Mouse (Mus musculus) myocyte (in vitro differentiated cells): Measurements from ENCODE around the gene Sltm. TPM values are rescaled to one million over a fixed set of nuclear protein-coding genes. Genes with fewer than 3 reads are reported as not detected.

Experiments
- H3K27me3 ChIP-seq: one replicate; pipeline ENCODE4 v1.6.1; 2011; ENCODE audit not compliant: control insufficient read depth, insufficient read depth, insufficient read length
- H3K36me3 ChIP-seq: one replicate; pipeline ENCODE4 v1.6.1; 2011; ENCODE audit not compliant: control insufficient read depth, insufficient read depth
- H3K4me2 ChIP-seq: one replicate; pipeline ENCODE4 v1.6.1; 2011; ENCODE audit warnings: low read depth, control low read depth
- H3K4me3 ChIP-seq: one replicate; pipeline ENCODE4 v1.5.1; 2011; ENCODE audit warnings: mild to moderate bottlenecking, control low read depth, moderate library complexity
- H3K79me2 ChIP-seq: one replicate; pipeline ENCODE4 v1.6.1; 2011; ENCODE audit not compliant: control insufficient read depth, insufficient read depth
- H3ac ChIP-seq: one replicate; pipeline ENCODE4 v1.6.1; 2011; ENCODE audit not compliant: control insufficient read depth, insufficient read length
- CEBPB ChIP-seq: IDR thresholded peaks from 2 replicates; pipeline ENCODE4 v1.6.1; 2011; ENCODE audit warnings: mild to moderate bottlenecking, moderate library complexity; ENCODE audit not compliant: poor library complexity, insufficient read depth, severe bottlenecking
- E2F4 ChIP-seq: IDR thresholded peaks from one replicate; pipeline ENCODE4 v1.6.1; 2011; ENCODE audit warnings: mild to moderate bottlenecking, control low read depth, moderate library complexity; ENCODE audit not compliant: insufficient read depth
- MAX ChIP-seq: IDR thresholded peaks from one replicate; pipeline ENCODE4 v1.6.1; 2011; ENCODE audit warnings: low read depth, mild to moderate bottlenecking, control low read depth
- MYOD1 ChIP-seq, 3 experiments: IDR thresholded peaks; one replicate each; pipeline ENCODE4 v1.6.1; 2011; ENCODE audit warnings: control low read depth in 2 of 3, low read depth in 2 of 3, mild to moderate bottlenecking in 2 of 3, moderate library complexity in 1 of 3; ENCODE audit not compliant: insufficient read length in 2 of 3, control insufficient read depth in 1 of 3
- MYOG ChIP-seq, 3 experiments: IDR thresholded peaks; one replicate each; pipeline ENCODE4 v1.6.1; 2011; ENCODE audit warnings: control low read depth in 2 of 3, low read depth in 2 of 3, mild to moderate bottlenecking in 2 of 3; ENCODE audit not compliant: insufficient read length in 2 of 3, control insufficient read depth in 1 of 3, insufficient read depth in 1 of 3
- POLR2A ChIP-seq: IDR thresholded peaks from one replicate; pipeline ENCODE4 v1.6.1; 2011; ENCODE audit warnings: low read depth, mild to moderate bottlenecking, control low read depth, moderate library complexity; ENCODE audit not compliant: insufficient read length
- POLR2AphosphoS2 ChIP-seq: IDR thresholded peaks from one replicate; pipeline ENCODE4 v1.6.1; 2011; ENCODE audit warnings: low read depth, control low read depth; ENCODE audit not compliant: insufficient read length
- REST ChIP-seq: IDR thresholded peaks from one replicate; pipeline ENCODE4 v1.6.1; 2011; ENCODE audit warnings: mild to moderate bottlenecking, control low read depth, moderate library complexity; ENCODE audit not compliant: insufficient read depth, insufficient read length
- SRF ChIP-seq: IDR thresholded peaks from one replicate; pipeline ENCODE4 v1.6.1; 2011; ENCODE audit warnings: low read depth; ENCODE audit not compliant: control insufficient read depth, insufficient read length
- TCF12 ChIP-seq: IDR thresholded peaks from one replicate; pipeline ENCODE4 v1.6.1; 2011; ENCODE audit warnings: mild to moderate bottlenecking, control low read depth; ENCODE audit not compliant: poor library complexity, insufficient read depth, severe bottlenecking
- TCF3 ChIP-seq: IDR thresholded peaks from one replicate; pipeline ENCODE4 v1.6.1; 2011; ENCODE audit warnings: low read depth, control low read depth; ENCODE audit not compliant: insufficient read length
- USF1 ChIP-seq: IDR thresholded peaks from one replicate; pipeline ENCODE4 v1.6.1; 2011; ENCODE audit warnings: low read depth, mild to moderate bottlenecking, control low read depth, moderate library complexity
- polyA plus RNA-seq: library from polyadenylated mRNA; unstranded; fragments of >200 nt; fragmentation: generic; extraction: Trizol; gene quantifications from one replicate; pipeline ENCODE4 v1.2.1, GENCODE M21; 2012; ENCODE audit warnings: missing spikeins

Sltm gene
- polyA plus RNA-seq, 1 experiment = 10.8 TPM

GRCm38 (mm10) chr9:70533328-70533727 is 9.2 kb upstream of the Sltm start:
- TF ChIP-seq E2F4 (no peak), SRF (no peak), MAX (no peak), MYOG (IDR thresholded peaks at IDR 0.05; ENCODE audit: control insufficient read depth in 1 of 3, insufficient read depth in 1 of 3, insufficient read length in 2 of 3, low read depth in 2 of 3) (no peak), MYOD1 (IDR thresholded peaks at IDR 0.05; ENCODE audit: control insufficient read depth in 1 of 3, insufficient read length in 2 of 3, low read depth in 2 of 3) (no peak)
- Histone ChIP-seq H3K4me2 (no peak overlapping the region), H3K36me3 (no peaks in the 10 kb centered on the region), H3ac (no peak overlapping the region), H3K79me2 (no peaks in the 10 kb centered on the region), H3K4me3 (no peak overlapping the region), H3K27me3 (no peaks in the 10 kb centered on the region)

GRCm38 (mm10) chr9:70541584-70541983 is 970 bp upstream of the Sltm start:
- TF ChIP-seq POLR2A (no peak), USF1 (no peak), E2F4 (no peak), POLR2AphosphoS2 (no peak), MYOD1 (IDR thresholded peaks at IDR 0.05; ENCODE audit: control insufficient read depth in 1 of 3, insufficient read length in 2 of 3, low read depth in 2 of 3) (no peak), TCF12 (no peak), REST (no peak), MAX (no peak), MYOG (IDR thresholded peaks at IDR 0.05; ENCODE audit: control insufficient read depth in 1 of 3, insufficient read depth in 1 of 3, insufficient read length in 2 of 3, low read depth in 2 of 3) (no peak), CEBPB (no peak), TCF3 (no peak), SRF (no peak)
- Histone ChIP-seq H3K4me3 (peak overlapping the region; percentile 77), H3K4me2 (peak overlapping the region; percentile 98), H3ac (peak overlapping the region; percentile 93), H3K27me3 (no peaks in the 10 kb centered on the region), H3K36me3 (peaks cover 13% of the 10 kb centered on the region), H3K79me2 (peaks cover 34% of the 10 kb centered on the region)

GRCm38 (mm10) chr9:70543048-70543880 is 710 bp downstream of the Sltm start:
- Histone ChIP-seq H3K36me3 (peaks cover 13% of the 10 kb centered on the region), H3K27me3 (no peaks in the 10 kb centered on the region), H3K4me2 (peak overlapping the region; percentile 80), H3K79me2 (peaks cover 50% of the 10 kb centered on the region), H3ac (peak overlapping the region; percentile 93), H3K4me3 (peak overlapping the region; percentile 77)
- TF ChIP-seq POLR2A = peak; percentile 65
- TF ChIP-seq POLR2AphosphoS2 = peak; percentile 39
- TF ChIP-seq MYOG (IDR thresholded peaks at IDR 0.05; ENCODE audit: control insufficient read depth in 1 of 3, insufficient read depth in 1 of 3, insufficient read length in 2 of 3, low read depth in 2 of 3) = no peak
- TF ChIP-seq USF1 = no peak
- no peak for TF ChIP-seq E2F4
- no peak for TF ChIP-seq SRF
- TF ChIP-seq CEBPB = no peak

GRCm38 (mm10) chr9:70543985-70544384 is 1.4 kb downstream of the Sltm start:
- Histone ChIP-seq H3K36me3 (peaks cover 13% of the 10 kb centered on the region), H3K4me2 (peak overlapping the region; percentile 80), H3ac (no peak overlapping the region), H3K27me3 (no peaks in the 10 kb centered on the region), H3K79me2 (peaks cover 57% of the 10 kb centered on the region), H3K4me3 (peak overlapping the region; percentile 77)
- TF ChIP-seq USF1 = no peak
- no peak for TF ChIP-seq MYOG (IDR thresholded peaks at IDR 0.05; ENCODE audit: control insufficient read depth in 1 of 3, insufficient read depth in 1 of 3, insufficient read length in 2 of 3, low read depth in 2 of 3)
- no peak for TF ChIP-seq POLR2A
- no peak for TF ChIP-seq TCF12
- TF ChIP-seq POLR2AphosphoS2 = no peak
- no peak for TF ChIP-seq MAX
- no peak for TF ChIP-seq CEBPB
- TF ChIP-seq MYOD1 (IDR thresholded peaks at IDR 0.05; ENCODE audit: control insufficient read depth in 1 of 3, insufficient read length in 2 of 3, low read depth in 2 of 3) = no peak
- TF ChIP-seq E2F4 = no peak
- TF ChIP-seq TCF3 = no peak
- TF ChIP-seq REST = no peak
- TF ChIP-seq SRF = no peak
